Mouse (Mus musculus) C2C12 (cell line): ENCODE measurements around the gene Pus10.
A peak's percentile ranks its signal among the peaks of the same experiment; 100 is the strongest.

Source experiments
- CTCF ChIP-seq: IDR thresholded peaks from one replicate; pipeline ENCODE4 v1.5.1; 2011; ENCODE audit not compliant: control insufficient read depth, insufficient read depth, insufficient read length
- MYOD1 ChIP-seq: IDR thresholded peaks from one replicate; pipeline ENCODE4 v1.6.1; 2011; ENCODE audit warnings: low read depth; ENCODE audit not compliant: control insufficient read depth, insufficient read length

DNA sequence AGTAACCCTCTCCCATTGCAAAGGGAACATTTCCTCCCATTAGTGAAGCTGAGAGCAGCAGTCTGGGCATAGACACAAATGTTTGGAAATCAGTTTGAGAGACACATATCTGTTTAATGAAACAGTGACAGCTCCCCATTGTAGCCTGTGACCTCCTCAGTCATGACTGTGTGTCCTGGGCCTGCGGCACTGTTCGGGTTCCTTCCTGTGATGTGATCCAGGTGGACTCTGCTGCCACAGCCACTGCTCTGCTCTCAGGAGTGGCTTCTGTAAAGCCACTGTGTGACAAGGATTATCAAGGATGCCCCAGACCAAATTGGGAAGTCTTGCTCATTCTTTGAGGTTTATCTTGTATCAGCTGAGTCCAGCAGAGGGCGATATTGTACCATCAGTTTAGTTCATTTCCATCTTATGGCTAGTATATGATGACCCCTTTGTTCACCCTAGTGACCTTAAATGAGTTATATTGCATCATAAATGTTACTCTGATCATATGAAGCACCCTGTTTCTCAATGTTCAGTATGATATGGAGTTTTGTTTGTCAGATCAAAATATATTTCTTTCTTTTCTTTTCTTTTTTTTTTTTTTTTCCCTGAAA lies 13.7 kb downstream of the Pus10 start:
- TF ChIP-seq CTCF = peak; percentile 49
- no peak for TF ChIP-seq MYOD1
